Mouse (Mus musculus) MEL (cell line): ENCODE data around the gene Gsx2.

Experiments
- CTCF ChIP-seq, 3 experiments: IDR thresholded peaks in 2 of 3; conservative IDR thresholded peaks in 1 of 3; 2 replicates each; pipeline ENCODE4 v1.5.1; 2011 to 2012; ENCODE audit warnings: low read length in 3 of 3, low read depth in 2 of 3, mild to moderate bottlenecking in 2 of 3, improper control_type of control experiment in 1 of 3, inconsistent platforms in 1 of 3, mixed read lengths in 1 of 3, moderate library complexity in 1 of 3; ENCODE audit not compliant: control insufficient read depth in 1 of 3, insufficient read depth in 1 of 3, poor library complexity in 1 of 3, severe bottlenecking in 1 of 3
- HCFC1 ChIP-seq: IDR thresholded peaks from 2 replicates; pipeline ENCODE4 v1.6.1; 2012; ENCODE audit warnings: low read depth, mild to moderate bottlenecking, inconsistent platforms, low read length, improper control_type of control experiment, moderate library complexity

DNA sequence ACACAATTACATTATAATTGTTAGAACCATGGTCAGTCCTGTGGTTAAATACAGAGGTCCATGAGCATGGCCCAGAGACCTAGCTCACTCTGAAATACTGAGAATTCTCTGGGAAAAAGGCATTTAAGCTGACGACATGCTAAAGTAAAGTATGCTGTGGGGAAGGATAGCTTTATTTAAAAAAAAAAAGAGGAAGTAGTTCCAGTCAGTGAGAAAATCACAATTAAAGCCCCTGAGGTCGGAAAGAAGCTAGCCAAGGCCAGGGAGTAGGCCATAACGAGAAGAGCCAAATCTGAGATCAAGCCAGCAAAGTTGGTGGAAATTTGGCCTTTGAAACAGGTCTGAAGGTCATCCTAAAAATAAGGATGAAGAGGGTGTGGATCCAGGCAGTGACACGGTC lies 24.3 kb upstream of the Gsx2 start:
- TF ChIP-seq CTCF (IDR thresholded peaks at IDR 0.05 in 2 of 3, conservative IDR thresholded peaks at IDR 0.05 in 1 of 3; ENCODE audit: control insufficient read depth in 1 of 3, insufficient read depth in 1 of 3, low read depth in 2 of 3, low read length in 3 of 3, poor library complexity in 1 of 3, severe bottlenecking in 1 of 3) (no peak), HCFC1 (no peak)
